Mouse (Mus musculus) intestine, postnatal 0 days (tissue): ENCODE results near the gene Tmem238l. TPM values are rescaled to one million over a fixed set of nuclear protein-coding genes. Genes with fewer than 3 reads are reported as not detected.

Experiments used
- ATAC-seq: fragments of 200-750 bp; cut with Nextera tagmentation; 2 replicates; pipeline ENCODE4 v1.8.0; 2017; ENCODE audit warnings: mild to moderate bottlenecking, moderate TSS enrichment, moderate library complexity
- H3K27ac ChIP-seq: fragments of 300-500 bp; sonication (generic); 2 replicates; pipeline ENCODE4 v1.5.1; 2014; ENCODE audit warnings: mild to moderate bottlenecking, low read depth, low read length, moderate library complexity
- H3K27me3 ChIP-seq: fragments of 300-500 bp; sonication (generic); replicated peaks from 2 replicates; pipeline ENCODE4 v1.6.1; 2014; ENCODE audit warnings: low read length, mixed read lengths; ENCODE audit not compliant: control insufficient read depth, insufficient read depth
- H3K36me3 ChIP-seq: fragments of 300-500 bp; sonication (generic); 2 replicates; pipeline ENCODE4 v1.6.1; 2014; ENCODE audit warnings: mild to moderate bottlenecking, moderate library complexity; ENCODE audit not compliant: control insufficient read depth, insufficient read depth
- H3K4me1 ChIP-seq: fragments of 300-500 bp; sonication (generic); replicated peaks from 2 replicates; pipeline ENCODE4 v1.6.1; 2014; ENCODE audit warnings: antibody characterized with exemption, low read length, mixed read lengths; ENCODE audit not compliant: control insufficient read depth, insufficient read depth
- H3K4me2 ChIP-seq: fragments of 300-500 bp; sonication (generic); replicated peaks from 2 replicates; pipeline ENCODE4 v1.6.1; 2014; ENCODE audit warnings: low read depth, mild to moderate bottlenecking, moderate library complexity
- H3K4me3 ChIP-seq: fragments of 300-500 bp; sonication (generic); 2 replicates; pipeline ENCODE4 v1.5.1; 2014; ENCODE audit warnings: low read depth, low read length
- H3K9ac ChIP-seq: fragments of 300-500 bp; sonication (generic); 2 replicates; pipeline ENCODE4 v1.6.1; 2014; ENCODE audit warnings: mild to moderate bottlenecking, low read depth, low read length
- H3K9me3 ChIP-seq: fragments of 300-500 bp; sonication (generic); 2 replicates; pipeline ENCODE4 v1.6.1; 2016; ENCODE audit warnings: mixed run types; ENCODE audit not compliant: control insufficient read depth
- CTCF ChIP-seq: sonication (generic); IDR thresholded peaks from 2 replicates; pipeline ENCODE4 v1.5.1; 2016; ENCODE audit warnings: low read depth, mild to moderate bottlenecking, control low read depth, antibody characterized with exemption, moderate library complexity
- WGBS: fragments of 180-500 bp; shearing (Covaris S2); extraction: QIAGEN DNeasy Blood & Tissue Kit; methylation state at CpG from one replicate; pipeline ENCODE4 v1.1.7; 2014; 5-methylcytosine and 5-hydroxymethylcytosine counted together
- polyA plus RNA-seq: library from polyadenylated mRNA; unstranded; fragments of >200 nt; fragmentation: Nextera tagmentation; extraction: Ambion mirVana; gene quantifications from 2 replicates; pipeline ENCODE4 v1.2.1, GENCODE M21; 2015

Gene Tmem238l
- 10.5 and 11.2 TPM in 2 replicates for polyA plus RNA-seq

DNA sequence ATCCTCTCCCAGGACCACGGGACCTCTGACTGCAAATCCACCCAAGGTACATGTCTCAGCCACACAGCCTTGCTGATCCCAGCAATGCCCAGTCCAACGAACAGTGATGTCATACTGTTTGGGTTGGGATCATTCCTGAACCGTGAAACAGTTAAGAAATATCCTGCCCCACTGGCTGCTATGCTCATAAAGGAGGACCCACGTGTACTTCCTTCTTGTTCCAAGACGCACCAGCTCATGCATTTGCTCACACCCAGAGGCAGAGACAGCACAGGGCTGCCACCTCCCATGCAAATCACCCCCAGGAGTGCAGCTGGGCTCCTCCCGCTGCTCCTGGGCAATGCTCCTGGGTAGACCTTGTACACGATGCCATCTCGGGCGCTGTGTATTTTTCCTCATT is at the start of gene Tmem238l:
Tmem238l (plus strand) TSS at position 336 of the 400 bp plus-strand sequence.
- ATAC-seq: peak; percentile 65

DNA sequence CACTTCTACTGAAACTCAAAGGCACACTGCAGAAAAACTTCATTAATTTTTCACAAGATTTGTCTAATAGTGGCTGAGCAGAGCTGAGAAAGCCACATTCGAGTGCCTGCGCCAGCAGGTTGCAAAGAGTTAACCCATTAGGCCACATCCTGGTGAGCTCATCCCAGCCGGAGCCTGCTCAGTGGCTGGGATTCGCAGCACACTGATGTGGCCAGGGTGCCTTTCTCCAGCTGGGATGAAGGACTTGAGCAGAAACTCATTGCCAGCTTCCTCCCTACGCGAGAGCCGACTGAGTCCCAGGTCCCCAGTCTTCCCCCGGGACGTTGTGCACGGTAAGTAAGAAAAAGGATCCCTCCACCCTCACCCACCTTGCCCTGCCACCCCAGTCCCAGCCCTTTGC is 44.6 kb upstream of the Tmem238l start, which contains the start of gene Pirt:
Pirt (plus strand) TSS at position 171 of the 400 bp plus-strand sequence.
- no peaks in the 10 kb centered on the region for H3K9me3 ChIP-seq
- no peak for ATAC-seq
- H3K9ac ChIP-seq: no peak within 1 kb of the TSS
- H3K4me2 ChIP-seq: no peak within 1 kb of the TSS
- no peak for TF ChIP-seq CTCF
- peaks cover 4% of the 10 kb centered on the region; the same call in 1 of the 2 replicates for H3K4me1 ChIP-seq
- no peak within 1 kb of the TSS for H3K27ac ChIP-seq
- no peaks in the 10 kb centered on the region for H3K27me3 ChIP-seq
- 54% methylated on average over 10 of the region's 10 CpGs for WGBS
- no peaks in the 10 kb centered on the region for H3K36me3 ChIP-seq
- no peak within 1 kb of the TSS for H3K4me3 ChIP-seq

More for the DNA sequence above, at the start of gene Tmem238l:
- TF ChIP-seq CTCF: 0 out of 2 replicates have a peak, but pooled peaks have one; percentile 4
- H3K4me3 ChIP-seq: 0 out of 2 replicates have a peak within 1 kb of the TSS, but pooled peaks have one; percentile 3
- H3K4me2 ChIP-seq: peak within 1 kb of the TSS; percentile 51
- H3K9ac ChIP-seq: no peak within 1 kb of the TSS
- H3K27me3 ChIP-seq: no peaks in the 10 kb centered on the region
- no peaks in the 10 kb centered on the region for H3K36me3 ChIP-seq
- WGBS: 44% methylated on average over 9 of the region's 9 CpGs
- no peaks in the 10 kb centered on the region for H3K9me3 ChIP-seq
- H3K4me1 ChIP-seq: peaks cover 3% of the 10 kb centered on the region; the same call in 1 of the 2 replicates
- H3K27ac ChIP-seq: peak within 1 kb of the TSS; percentile 60

DNA sequence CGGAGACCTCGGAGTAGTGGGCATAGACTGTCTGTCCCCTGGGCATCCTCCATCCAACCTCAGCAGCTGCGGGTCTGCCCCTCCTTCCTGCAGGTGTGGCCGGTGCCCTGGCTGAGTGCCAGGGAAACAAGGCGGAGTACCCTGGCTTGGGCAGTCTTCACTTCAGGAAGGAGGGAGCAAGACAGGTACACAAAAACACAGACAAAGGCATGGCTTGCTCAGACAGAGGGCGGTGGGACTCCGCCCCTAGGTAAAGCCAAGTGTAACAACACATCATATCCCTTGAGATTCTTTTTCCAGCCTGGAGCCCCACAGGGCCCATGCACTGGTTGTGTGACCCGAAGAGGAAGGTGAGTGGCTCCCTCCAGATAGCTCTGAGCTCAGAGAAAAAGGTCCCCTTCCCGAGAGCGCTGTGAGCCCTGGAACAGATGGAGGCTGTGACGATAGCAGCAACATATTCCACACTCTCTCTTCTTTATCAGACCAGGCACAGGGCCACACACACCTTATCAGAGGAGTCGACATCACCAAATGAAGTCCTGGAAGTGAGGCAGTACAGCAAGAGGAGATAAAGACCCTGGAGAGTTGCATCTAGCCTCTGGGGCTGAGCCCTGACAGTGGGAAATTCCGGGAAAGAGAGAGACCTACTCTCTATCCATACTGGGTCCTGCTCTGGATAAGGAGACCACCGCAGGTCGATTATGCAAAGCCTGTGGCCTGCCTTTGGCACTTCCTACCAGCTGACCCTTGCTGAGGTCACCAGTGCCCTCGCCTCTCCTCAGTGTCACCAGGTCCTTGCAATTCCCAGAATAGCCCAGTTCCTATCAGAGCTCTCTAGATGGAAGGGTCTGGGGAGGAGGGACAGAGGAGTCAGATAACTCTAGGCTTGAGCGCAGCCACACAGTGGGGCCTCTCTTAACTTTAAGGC is 43.6 kb upstream of the Tmem238l start:
- no peak overlapping the region for H3K27ac ChIP-seq
- no peaks in the 10 kb centered on the region for H3K27me3 ChIP-seq
- H3K4me3 ChIP-seq: no peak overlapping the region
- WGBS: 42% methylated on average over 17 of the region's 17 CpGs
- H3K9ac ChIP-seq: no peak overlapping the region
- no peak for TF ChIP-seq CTCF
- no peak overlapping the region for H3K4me2 ChIP-seq
- H3K36me3 ChIP-seq: no peaks in the 10 kb centered on the region
- no peaks in the 10 kb centered on the region for H3K9me3 ChIP-seq
- peak; percentile 68 for ATAC-seq
- H3K4me1 ChIP-seq: peaks cover 4% of the 10 kb centered on the region; the same call in 1 of the 2 replicates

DNA sequence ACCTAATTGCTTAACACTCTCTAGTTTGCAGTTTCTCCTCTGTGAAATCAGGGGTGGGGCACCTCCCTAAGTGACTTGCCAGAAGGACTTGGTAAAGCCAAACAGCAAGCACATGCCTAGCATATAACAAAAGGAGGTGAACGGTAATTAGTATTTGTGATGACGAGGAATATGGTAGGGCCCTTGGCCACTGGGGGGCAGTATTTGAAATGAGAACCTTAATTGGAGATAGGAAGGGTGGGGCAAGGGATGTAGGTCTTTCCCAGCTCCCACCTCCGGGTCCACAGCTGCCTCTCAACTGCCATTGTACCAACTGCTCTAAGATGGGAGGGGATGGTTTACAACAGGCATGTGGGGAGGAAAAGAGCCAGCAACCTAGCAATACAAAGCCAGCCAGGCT is 42.2 kb upstream of the Tmem238l start:
- Histone ChIP-seq H3K36me3 (no peaks in the 10 kb centered on the region), H3K9me3 (no peaks in the 10 kb centered on the region), H3K27ac (no peak overlapping the region), H3K4me1 (peaks cover 4% of the 10 kb centered on the region; the same call in 1 of the 2 replicates), H3K4me2 (no peak overlapping the region), H3K9ac (no peak overlapping the region), H3K4me3 (no peak overlapping the region), H3K27me3 (no peaks in the 10 kb centered on the region)
- peak; percentile 47; the same call in 1 of the 2 replicates for ATAC-seq
- 20% methylated on average over 3 of the region's 3 CpGs for WGBS
- TF ChIP-seq CTCF: peak; percentile 77

DNA sequence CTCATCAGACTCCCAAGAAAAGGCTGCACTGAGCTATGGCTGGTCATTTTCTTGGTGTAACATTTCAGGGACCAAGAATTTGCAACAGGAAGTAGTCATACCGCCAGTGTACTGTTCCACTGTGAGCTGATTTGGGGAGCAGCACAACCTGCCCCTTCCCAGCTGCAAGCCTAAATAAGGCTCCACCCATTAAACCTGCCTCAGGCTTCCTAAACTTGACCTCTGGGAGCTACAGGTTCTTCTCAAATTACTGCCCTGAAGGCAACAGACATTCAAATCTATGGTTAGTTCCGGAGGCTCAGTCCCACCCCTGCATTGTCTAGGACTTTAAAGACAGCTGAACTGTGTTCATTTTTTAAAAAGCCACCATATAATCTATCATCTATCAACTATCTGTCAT is 36.4 kb upstream of the Tmem238l start:
- Histone ChIP-seq H3K4me3 (no peak overlapping the region), H3K4me2 (no peak overlapping the region), H3K9ac (no peak overlapping the region), H3K27ac (no peak overlapping the region), H3K9me3 (no peaks in the 10 kb centered on the region), H3K36me3 (no peaks in the 10 kb centered on the region), H3K27me3 (no peaks in the 10 kb centered on the region), H3K4me1 (no peaks in the 10 kb centered on the region)
- ATAC-seq: no peak
- TF ChIP-seq CTCF: no peak
- 69% methylated on average over 2 of the region's 2 CpGs for WGBS

DNA sequence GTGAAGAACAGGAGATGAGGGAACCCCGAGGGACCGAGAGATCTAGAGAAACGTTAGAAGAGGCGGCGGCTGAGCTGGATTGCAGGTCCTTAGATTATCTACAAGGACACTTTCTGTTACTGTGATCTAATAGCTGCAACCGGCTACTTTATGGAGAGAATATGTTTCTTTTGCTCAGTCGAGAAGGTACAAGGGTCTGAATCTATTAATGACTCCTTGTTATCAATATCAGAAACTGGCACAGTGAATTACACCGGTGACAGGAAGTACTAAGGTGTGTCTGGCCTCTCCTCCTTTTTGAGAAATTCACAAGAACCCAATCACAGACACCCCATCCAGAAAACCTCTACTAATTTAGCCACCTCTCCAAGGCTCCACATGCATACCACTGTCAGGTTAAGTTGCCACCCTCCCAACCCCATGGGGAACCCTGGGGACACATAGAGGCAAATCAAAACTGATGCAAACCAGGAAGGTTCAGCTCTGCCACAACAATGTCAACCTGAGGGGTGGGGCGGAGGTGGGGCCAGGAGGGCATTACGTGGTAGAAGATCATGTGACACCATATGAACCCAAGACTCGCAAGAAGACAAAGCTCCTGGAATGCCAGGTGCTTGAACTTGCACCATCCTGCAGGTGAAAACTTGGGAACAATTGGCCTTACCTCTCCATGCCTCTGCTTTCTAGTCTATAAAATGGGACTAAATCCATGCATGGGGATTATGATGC is 32.2 kb upstream of the Tmem238l start:
- H3K36me3 ChIP-seq: no peaks in the 10 kb centered on the region
- no peak for TF ChIP-seq CTCF
- 47% methylated on average over 11 of the region's 11 CpGs for WGBS
- no peaks in the 10 kb centered on the region for H3K9me3 ChIP-seq
- no peak overlapping the region for H3K9ac ChIP-seq
- no peak overlapping the region; the same call in 1 of the 2 replicates for H3K27ac ChIP-seq
- H3K4me3 ChIP-seq: no peak overlapping the region
- ATAC-seq: peak; percentile 79
- no peaks in the 10 kb centered on the region for H3K4me1 ChIP-seq
- H3K27me3 ChIP-seq: no peaks in the 10 kb centered on the region
- peak overlapping the region; percentile 27 for H3K4me2 ChIP-seq
